Mouse (Mus musculus) ES-E14 (cell line): ENCODE data around the gene Glg1. TPM values are rescaled to one million over a fixed set of nuclear protein-coding genes. Genes with fewer than 3 reads are reported as not detected.

Experiments
- DNase-seq: peaks from one replicate; pipeline ENCODE4 v3.0.0-alpha.2; 2013; ENCODE audit warnings: low read depth, low spot score
- H3K27ac ChIP-seq: 2 replicates; pipeline ENCODE4 v1.5.1; 2012; ENCODE audit warnings: low read depth, mild to moderate bottlenecking, low read length, moderate library complexity, mixed read lengths; ENCODE audit not compliant: poor library complexity, insufficient read depth, severe bottlenecking
- H3K36me3 ChIP-seq: 2 replicates; pipeline ENCODE4 v1.6.1; 2012; ENCODE audit warnings: mild to moderate bottlenecking, low read length, moderate library complexity, mixed read lengths; ENCODE audit not compliant: control insufficient read depth, poor library complexity, insufficient read depth, severe bottlenecking
- H3K4me1 ChIP-seq, 2 experiments: fragments of 150-350 bp in 1 of 2; sonication (generic) in 1 of 2; 2 replicates each; pipeline ENCODE4 v1.6.1; 2012; ENCODE audit warnings: low read length in 2 of 2, mild to moderate bottlenecking in 1 of 2, mixed read lengths in 1 of 2; ENCODE audit not compliant: control insufficient read depth in 2 of 2, insufficient read depth in 2 of 2, poor library complexity in 1 of 2
- H3K4me3 ChIP-seq, 2 experiments: fragments of 150-350 bp in 1 of 2; sonication (generic) in 1 of 2; 2 replicates each; pipeline ENCODE4 v1.5.1; 2012; ENCODE audit warnings: low read length in 2 of 2, low read depth in 1 of 2, mild to moderate bottlenecking in 1 of 2, mixed read lengths in 1 of 2; ENCODE audit not compliant: insufficient read depth in 1 of 2, poor library complexity in 1 of 2, severe bottlenecking in 1 of 2
- H3K9ac ChIP-seq: 2 replicates; pipeline ENCODE4 v1.6.1; 2012; ENCODE audit warnings: low read depth, mild to moderate bottlenecking, low read length, mixed read lengths; ENCODE audit not compliant: poor library complexity, insufficient read depth, severe bottlenecking
- H3K9me3 ChIP-seq: fragments of 150-350 bp; sonication (generic); 2 replicates; pipeline ENCODE4 v1.6.1; 2012; ENCODE audit warnings: low read depth, mild to moderate bottlenecking, low read length; ENCODE audit not compliant: control insufficient read depth, insufficient read depth
- CHD2 ChIP-seq: IDR thresholded peaks from 2 replicates; pipeline ENCODE4 v1.6.1; 2014; ENCODE audit warnings: mild to moderate bottlenecking, low read depth, low read length, inconsistent platforms
- HCFC1 ChIP-seq: IDR thresholded peaks from 2 replicates; pipeline ENCODE4 v1.6.1; 2012; ENCODE audit warnings: low read length, inconsistent platforms, borderline replicate concordance; ENCODE audit not compliant: insufficient read depth
- MAFK ChIP-seq: IDR thresholded peaks from 2 replicates; pipeline ENCODE4 v1.6.1; 2014; ENCODE audit warnings: mild to moderate bottlenecking, low read depth, low read length, inconsistent platforms; ENCODE audit not compliant: insufficient read depth
- ZC3H11A ChIP-seq: IDR thresholded peaks from 2 replicates; pipeline ENCODE4 v1.6.1; 2012; ENCODE audit warnings: low read depth, mild to moderate bottlenecking, inconsistent platforms, low read length, borderline replicate concordance
- ZNF384 ChIP-seq: IDR thresholded peaks from 2 replicates; pipeline ENCODE4 v1.6.1; 2012; ENCODE audit warnings: low read depth, low read length, inconsistent platforms
- in situ Hi-C, 2 experiments: fragments of 600-800 bp; cut with MboI; formaldehyde crosslinking; loops; one replicate each; pipeline ENCODE4 v1.15.1; 2025; ENCODE audit warnings: low sequenced_read_pairs in 2 of 2, inconsistent platforms in 1 of 2; ENCODE audit not compliant: unreplicated experiment in 2 of 2
- total RNA-seq: library from RNA; depleted of rRNA; stranded (reverse); fragments of 300-350 nt; gene quantifications from 2 replicates; pipeline ENCODE4 v1.2.3, GENCODE M21; 2012

Gene Glg1
- total RNA-seq, 1 experiment: 87.4 TPM

- in situ Hi-C loops: no loop called here
- H3K9me3 ChIP-seq: no peaks in the 10 kb centered on the region
- peak overlapping the region; percentile 57 to 79 for H3K4me3 ChIP-seq
- TF ChIP-seq ZC3H11A: no peak
- no peak for TF ChIP-seq ZNF384
- no peak for TF ChIP-seq HCFC1
- peak overlapping the region; percentile 93 for H3K27ac ChIP-seq
- H3K36me3 ChIP-seq: peaks cover 3% of the 10 kb centered on the region; the same call in 1 of the 2 replicates
- H3K9ac ChIP-seq: peak overlapping the region; percentile 75; the same call in 1 of the 2 replicates
- no peak for DNase-seq
- peaks cover 4 to 8% of the 10 kb centered on the region in 2 experiments; a peak in 2 of 4 replicates for H3K4me1 ChIP-seq
These were observed 41.9 kb upstream of the Glg1 start for GRCm38 (mm10) chr8:111300597-111301546.

GRCm38 (mm10) chr8:111299821-111300568 is 41.0 kb upstream of the Glg1 start, which contains the start of gene Rfwd3:
Gene Rfwd3 (minus strand): TSS chr8:111300222.
- Histone ChIP-seq H3K9me3 (no peaks in the 10 kb centered on the region), H3K4me3 (peak within 1 kb of the TSS; percentile 87 to 97), H3K9ac (peak within 1 kb of the TSS; percentile 96), H3K36me3 (peaks cover 5% of the 10 kb centered on the region; the same call in 1 of the 2 replicates), H3K4me1 (peaks cover 3 to 6% of the 10 kb centered on the region in 2 experiments; a peak in 2 of 4 replicates), H3K27ac (peak within 1 kb of the TSS; percentile 93)
- peak; percentile 98 for DNase-seq
- TF ChIP-seq ZNF384: peak; percentile 97
- TF ChIP-seq ZC3H11A: no peak
- no peak for TF ChIP-seq HCFC1
- 0 out of 2 replicates have a peak, but pooled peaks have one; percentile 18 for TF ChIP-seq MAFK
- TF ChIP-seq CHD2: peak; percentile 74
- in situ Hi-C loops: loop anchor here in 1 of 2 experiments (25.0 kb wide), 1 partner anchor 463 kb away; the partner anchor contains the start of genes Cog4 and Sf3b3

- Histone ChIP-seq H3K27ac (peak overlapping the region; percentile 93), H3K4me3 (peak overlapping the region; percentile 87 to 97), H3K9ac (peak overlapping the region; percentile 96), H3K9me3 (no peaks in the 10 kb centered on the region), H3K36me3 (peaks cover 6% of the 10 kb centered on the region; the same call in 1 of the 2 replicates), H3K4me1 (peaks cover 0 to 5% of the 10 kb centered on the region in 2 experiments; a peak in 1 of 4 replicates)
- no peak for DNase-seq
- in situ Hi-C loops: loop anchor here in 1 of 2 experiments (25.0 kb wide), 1 partner anchor 462 kb away; the partner anchor contains the start of genes Cog4 and Sf3b3
- TF ChIP-seq CHD2 (no peak), ZC3H11A (no peak), ZNF384 (no peak), HCFC1 (no peak), MAFK (no peak)
These were observed 40.4 kb upstream of the Glg1 start for GRCm38 (mm10) chr8:111299363-111299820.

- Histone ChIP-seq H3K9ac (no peak overlapping the region), H3K27ac (no peak overlapping the region), H3K9me3 (no peaks in the 10 kb centered on the region), H3K4me3 (no peak overlapping the region), H3K36me3 (peaks cover 13% of the 10 kb centered on the region; the same call in 1 of the 2 replicates), H3K4me1 (peaks cover 0 to 3% of the 10 kb centered on the region in 2 experiments; a peak in 1 of 4 replicates)
- in situ Hi-C loops: loop anchor here in 1 of 2 experiments (25.0 kb wide), 1 partner anchor 461 kb away; the partner anchor contains the start of genes Cog4 and Sf3b3
- TF ChIP-seq MAFK (no peak), HCFC1 (no peak), ZNF384 (no peak), CHD2 (no peak), ZC3H11A (no peak)
- no peak for DNase-seq
These were observed 39.0 kb upstream of the Glg1 start for GRCm38 (mm10) chr8:111298011-111298410.
